Mouse (Mus musculus) brain, embryonic 14.5 days (tissue): ENCODE results near the gene Tada1. TPM values are rescaled to one million over a fixed set of nuclear protein-coding genes. Genes with fewer than 3 reads are reported as not detected.

Source experiments
- DNase-seq: peaks from one replicate; pipeline ENCODE4 v3.0.0-alpha.2; 2011; ENCODE audit warnings: low read depth
- CTCF ChIP-seq: fragments of 200-500 bp; IDR thresholded peaks from 2 replicates; pipeline ENCODE4 v1.5.1; 2012; ENCODE audit warnings: inconsistent platforms, mild to moderate bottlenecking, moderate library complexity, borderline replicate concordance; ENCODE audit not compliant: insufficient read depth, insufficient read length; ENCODE audit errors: extremely low read depth
- POLR2A ChIP-seq: fragments of 200-500 bp; IDR thresholded peaks from 2 replicates; pipeline ENCODE4 v1.6.1; 2012; ENCODE audit warnings: mild to moderate bottlenecking, inconsistent platforms, borderline replicate concordance; ENCODE audit not compliant: poor library complexity, insufficient read depth, insufficient read length, severe bottlenecking; ENCODE audit errors: extremely low read depth
- polyA plus RNA-seq: library from polyadenylated mRNA; depleted of rRNA; stranded (reverse); fragments of >200 nt; gene quantifications from 2 replicates; pipeline ENCODE4 v1.2.3, GENCODE M21; 2012; rRNA removed

Tada1 gene
- polyA plus RNA-seq, 1 experiment, result 69.1 TPM

GRCm38 (mm10) chr1:166429053-166429452, 50.2 kb downstream of the Tada1 start:
- peak; percentile 75 for DNase-seq
- TF ChIP-seq CTCF (no peak), POLR2A (no peak)

GRCm38 (mm10) chr1:166429809-166430431, 51.0 kb downstream of the Tada1 start:
- TF ChIP-seq CTCF, result no peak
- no peak for TF ChIP-seq POLR2A
- peak; percentile 24 for DNase-seq

- no peak for TF ChIP-seq CTCF
- no peak for TF ChIP-seq POLR2A
- DNase-seq, result no peak
These were observed 60.5 kb downstream of the Tada1 start for GRCm38 (mm10) chr1:166439426-166439825.

- TF ChIP-seq CTCF (no peak), POLR2A (no peak)
- DNase-seq, result no peak
These were observed 63.1 kb downstream of the Tada1 start for GRCm38 (mm10) chr1:166441992-166442391.

Other genes starting within 250 kb of the Tada1 start
- gene Gpa33, start 248.9 kb upstream of the Tada1 start, polyA plus RNA-seq, result 0.09 and 0.14 TPM in 2 replicates
- gene Mael, start 140.3 kb upstream of the Tada1 start, polyA plus RNA-seq, result 0.05 and 0.08 TPM in 2 replicates
- 4.0 and 7.5 TPM in 2 replicates for gene Ildr2, start 125.0 kb upstream of the Tada1 start, polyA plus RNA-seq
- gene Pogk, start 30.8 kb downstream of the Tada1 start, polyA plus RNA-seq, result 50.1 and 61.5 TPM in 2 replicates
- gene Gm4846, start 118.5 kb downstream of the Tada1 start, polyA plus RNA-seq, result 0.05 TPM in 1 of 2 replicates, not detected in the other